Mouse (Mus musculus) C2C12 (cell line): ENCODE results near the gene Dock1.

ENCODE experiments used
- CTCF ChIP-seq: IDR thresholded peaks from one replicate; pipeline ENCODE4 v1.5.1; 2011; ENCODE audit not compliant: control insufficient read depth, insufficient read depth, insufficient read length
- MAX ChIP-seq: IDR thresholded peaks from one replicate; pipeline ENCODE4 v1.6.1; 2011; ENCODE audit warnings: mild to moderate bottlenecking, control low read depth
- MYOG ChIP-seq: IDR thresholded peaks from one replicate; pipeline ENCODE4 v1.6.1; 2011; ENCODE audit not compliant: control insufficient read depth, insufficient read length; ENCODE audit errors: extremely low read depth

DNA sequence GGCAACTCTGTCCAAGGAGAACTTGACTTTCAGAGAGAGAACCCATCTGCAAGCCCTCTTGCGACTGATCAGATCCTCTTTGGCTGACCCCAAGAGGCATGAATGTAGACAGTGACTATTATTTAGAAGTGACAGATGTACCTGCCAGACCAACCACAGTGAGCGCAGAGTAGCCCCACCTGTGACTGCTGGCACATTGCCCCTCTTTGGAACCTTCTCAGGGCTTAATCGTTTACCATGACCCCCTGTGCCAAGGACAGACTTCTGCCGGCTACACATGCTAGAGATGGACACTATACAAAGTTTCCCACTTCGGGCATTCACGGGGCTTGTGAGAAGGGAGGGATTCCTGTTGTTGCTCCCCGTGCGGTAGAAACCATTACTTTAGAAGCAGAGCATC, 413.0 kb downstream of the Dock1 start:
- TF ChIP-seq CTCF (no peak), MYOG (no peak), MAX (no peak)
